Mouse (Mus musculus): Measurements from ENCODE around the gene Sh2d1b2. TPM values are rescaled to one million over a fixed set of nuclear protein-coding genes. Genes with fewer than 3 reads are reported as not detected.
"Not testable (repeated sequence)": the region's sequence is repeated elsewhere in the genome, so short reads cannot be mapped to it uniquely, and the experiment has no call there.

The Sh2d1b2 gene
- total RNA-seq (2015; ENCODE audit: low replicate concordance) (not detected in 2 replicates), total RNA-seq (2017; ENCODE audit: low replicate concordance) (not detected in 2 replicates)

DNA sequence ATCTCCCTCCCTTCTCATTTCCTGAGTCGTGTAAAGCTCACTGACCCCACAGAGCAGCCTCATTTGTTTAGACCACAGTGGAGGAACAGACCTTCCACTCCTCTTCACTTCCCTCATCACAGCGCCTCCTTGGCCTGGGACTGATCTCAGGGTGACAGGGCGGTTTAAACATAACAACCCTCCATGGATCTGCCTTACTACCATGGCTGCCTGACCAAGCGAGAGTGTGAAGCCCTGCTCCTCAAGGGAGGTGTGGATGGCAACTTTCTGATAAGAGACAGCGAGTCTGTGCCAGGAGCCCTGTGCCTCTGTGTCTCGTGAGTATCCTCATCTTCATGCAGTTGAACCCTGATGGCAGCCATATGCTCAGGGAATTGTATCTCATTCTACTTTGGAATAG lies at the start of gene Sh2d1b2:
Sh2d1b2 (plus strand) TSS at position 62 of the 400 bp plus-strand sequence.
- ATAC-seq (replicated peaks; ENCODE audit: low FRiP score, poor library complexity, severe bottlenecking): not testable (repeated sequence)

DNA sequence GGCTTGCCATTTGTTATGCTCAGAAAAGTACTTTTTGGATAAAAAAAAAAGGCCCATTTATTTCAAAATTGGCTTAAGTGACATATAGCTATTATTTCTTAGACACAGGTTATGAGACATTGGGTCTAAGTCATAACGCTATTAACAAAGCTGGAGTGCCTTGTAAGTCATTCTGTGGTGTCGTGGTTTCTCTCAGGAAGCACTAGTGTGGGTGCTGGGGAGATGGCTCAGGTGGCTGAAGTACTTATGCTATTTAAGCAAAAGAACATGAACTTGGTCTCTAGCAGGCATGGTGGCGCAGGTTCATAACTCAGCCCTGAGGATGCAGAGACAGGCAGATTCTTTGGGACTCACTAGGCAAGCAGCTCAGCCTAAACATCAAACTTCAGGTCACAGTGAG lies 47.4 kb upstream of the Sh2d1b2 start:
- ATAC-seq (replicated peaks; ENCODE audit: low FRiP score, poor library complexity, severe bottlenecking): no peak

GRCm38 (mm10) chr1:170186531-170186930 lies 46.0 kb upstream of the Sh2d1b2 start:
- ATAC-seq (replicated peaks; ENCODE audit: low FRiP score, poor library complexity, severe bottlenecking): no peak

DNA sequence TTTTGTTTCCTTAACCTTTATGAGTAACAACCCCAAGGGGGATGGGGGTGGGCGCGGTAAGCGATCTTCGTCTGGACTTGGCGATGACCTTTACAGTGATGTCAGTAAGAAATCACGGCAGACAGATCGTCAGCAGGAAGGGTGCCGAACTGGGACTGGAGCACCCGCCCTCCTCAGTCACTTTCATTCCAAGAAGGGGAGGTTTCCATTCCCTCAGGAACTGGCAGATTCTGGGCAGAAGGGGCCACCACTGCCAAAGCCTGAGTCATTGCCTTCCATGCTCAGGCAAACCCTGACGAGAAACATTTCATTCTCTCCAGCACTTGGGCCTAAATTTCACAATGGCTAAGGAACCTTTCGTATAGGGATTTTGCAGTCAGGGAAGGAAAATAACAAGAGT lies 43.9 kb upstream of the Sh2d1b2 start:
- ATAC-seq (replicated peaks; ENCODE audit: low FRiP score, poor library complexity, severe bottlenecking): no peak

DNA sequence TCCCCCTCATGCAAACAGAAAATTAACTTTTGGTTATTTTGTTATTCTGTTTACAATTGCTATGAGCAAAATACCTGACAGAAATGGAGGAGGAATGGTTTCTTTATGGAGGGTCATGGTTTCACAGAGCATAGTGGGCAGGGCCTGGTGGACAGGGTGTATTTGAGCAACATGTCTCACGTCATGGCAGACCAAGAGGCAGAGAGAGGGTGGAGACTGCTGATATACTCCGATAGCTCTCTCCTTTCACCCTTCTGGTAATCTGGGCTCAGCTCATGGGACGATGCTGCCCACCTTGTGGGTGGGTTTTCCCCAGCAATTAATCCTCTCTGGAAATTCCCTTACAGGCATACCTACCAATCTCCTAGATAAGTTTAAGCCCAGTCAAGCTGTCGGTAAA lies 42.3 kb upstream of the Sh2d1b2 start:
- no peak for ATAC-seq (replicated peaks; ENCODE audit: low FRiP score, poor library complexity, severe bottlenecking)

GRCm38 (mm10) chr1:170191925-170192324 lies 40.6 kb upstream of the Sh2d1b2 start:
- no peak for ATAC-seq (replicated peaks; ENCODE audit: low FRiP score, poor library complexity, severe bottlenecking)

GRCm38 (mm10) chr1:170196211-170196610 lies 36.3 kb upstream of the Sh2d1b2 start:
- ATAC-seq (replicated peaks; ENCODE audit: low FRiP score, poor library complexity, severe bottlenecking): no peak

GRCm38 (mm10) chr1:170200379-170200778 lies 32.2 kb upstream of the Sh2d1b2 start:
- no peak for ATAC-seq (replicated peaks; ENCODE audit: low FRiP score, poor library complexity, severe bottlenecking)

DNA sequence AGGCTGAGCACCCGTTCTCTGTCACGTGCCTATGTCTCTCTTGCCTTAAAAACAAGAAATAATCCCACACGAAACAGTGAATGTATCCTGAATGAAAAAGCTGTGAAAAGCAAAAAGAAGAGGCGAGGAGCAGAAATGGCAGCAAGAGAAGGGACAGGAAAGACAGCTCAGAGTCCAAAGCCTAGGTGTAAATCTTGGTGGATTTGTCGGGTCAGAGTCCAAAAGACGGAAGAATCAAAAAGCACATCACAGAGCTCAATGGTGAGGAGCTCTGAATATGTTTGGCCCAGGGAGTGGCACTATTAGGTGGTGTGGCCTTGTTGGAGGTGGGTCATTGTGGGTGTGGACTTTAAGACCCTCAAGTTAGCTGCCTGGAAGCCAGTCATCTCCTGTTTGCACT lies 26.2 kb upstream of the Sh2d1b2 start:
- no peak for ATAC-seq (replicated peaks; ENCODE audit: low FRiP score, poor library complexity, severe bottlenecking)

GRCm38 (mm10) chr1:170213181-170213879 lies 19.2 kb upstream of the Sh2d1b2 start:
- no peak for ATAC-seq (replicated peaks; ENCODE audit: low FRiP score, poor library complexity, severe bottlenecking)

- ATAC-seq (replicated peaks; ENCODE audit: low FRiP score, poor library complexity, severe bottlenecking): 0 out of 2 replicates have a peak, but pooled peaks have one; percentile 20
Observed at GRCm38 (mm10) chr1:170214383-170214756, 18.2 kb upstream of the Sh2d1b2 start.

GRCm38 (mm10) chr1:170214757-170215522 lies 17.6 kb upstream of the Sh2d1b2 start, which contains the start of gene Uhmk1:
Gene Uhmk1 (minus strand): TSS chr1:170215397.
- peak; percentile 99 for ATAC-seq (replicated peaks; ENCODE audit: low FRiP score, poor library complexity, severe bottlenecking)

DNA sequence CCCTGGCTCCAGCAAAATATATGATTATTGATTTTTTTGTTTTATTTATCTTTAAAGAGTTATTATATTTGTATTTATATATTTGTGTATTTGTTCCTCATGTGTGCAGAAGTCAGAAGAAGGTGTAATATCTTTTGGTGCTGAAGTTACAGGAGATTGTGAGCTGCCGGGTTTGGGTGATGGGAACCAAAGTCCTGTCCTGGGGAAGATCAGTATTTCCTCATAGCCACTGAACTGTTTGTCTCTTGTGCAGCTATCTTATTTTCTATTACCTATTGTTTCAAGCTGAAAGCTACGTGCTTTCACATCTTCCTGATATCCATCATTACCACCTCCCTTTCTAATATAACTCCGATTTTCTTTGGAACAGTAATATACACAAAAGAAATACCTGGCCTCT lies 17.0 kb upstream of the Sh2d1b2 start:
- no peak for ATAC-seq (replicated peaks; ENCODE audit: low FRiP score, poor library complexity, severe bottlenecking)

DNA sequence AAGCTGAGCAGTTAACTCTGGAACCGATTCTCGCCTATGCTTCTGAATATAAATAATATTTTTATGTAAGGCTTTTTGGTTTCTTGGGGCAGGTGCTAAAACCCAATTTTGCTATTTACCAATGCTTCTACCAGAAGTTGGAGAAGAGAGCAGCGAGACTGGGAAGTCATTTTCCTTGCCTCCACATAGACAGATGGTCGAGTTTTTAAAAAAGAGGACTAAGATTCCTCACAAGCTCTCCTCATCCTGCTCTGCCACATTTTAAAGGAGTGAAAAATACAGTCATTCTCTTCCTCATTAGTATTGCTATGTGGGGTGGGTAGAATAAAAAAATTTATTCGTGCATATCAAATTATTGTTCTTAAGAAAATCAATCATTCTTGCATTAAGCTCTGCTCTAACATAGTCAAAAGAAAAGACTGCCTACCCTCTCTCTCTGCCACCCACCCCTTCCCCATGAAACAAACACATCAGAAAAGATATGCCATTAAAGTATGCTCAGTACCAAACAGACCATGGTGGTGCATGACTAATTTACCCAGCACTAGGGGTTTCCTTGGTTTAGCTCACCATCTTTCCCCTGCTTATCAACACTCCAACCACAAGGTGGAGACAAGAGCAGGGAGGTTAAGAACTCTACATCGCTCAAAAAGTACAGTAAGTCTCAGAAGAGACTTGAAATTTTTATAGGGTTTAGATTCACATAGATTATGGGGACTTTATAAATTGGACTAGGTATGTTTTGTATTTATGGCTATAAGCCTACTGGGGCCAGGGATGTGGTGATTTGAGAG lies 14.3 kb upstream of the Sh2d1b2 start:
- no peak for ATAC-seq (replicated peaks; ENCODE audit: low FRiP score, poor library complexity, severe bottlenecking)

DNA sequence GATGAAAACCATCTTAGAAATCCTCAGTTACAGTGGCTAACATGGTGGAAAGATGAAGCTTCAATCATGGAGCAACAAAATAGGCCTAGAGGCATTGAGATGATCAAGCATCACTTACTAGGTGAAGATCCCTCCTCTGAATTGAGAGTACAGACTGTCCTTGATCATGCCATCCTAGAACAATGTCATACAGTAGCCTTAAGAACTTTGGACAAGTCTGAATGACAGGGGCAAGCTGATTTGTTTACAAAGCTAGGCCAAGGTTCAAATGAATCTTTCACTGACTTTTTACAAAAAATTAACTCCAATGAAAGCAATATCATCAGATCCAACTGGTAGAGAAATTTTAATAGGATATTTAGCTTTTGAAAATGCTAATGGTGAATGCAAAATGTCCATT lies 12.2 kb upstream of the Sh2d1b2 start:
- ATAC-seq (replicated peaks; ENCODE audit: low FRiP score, poor library complexity, severe bottlenecking): no peak

DNA sequence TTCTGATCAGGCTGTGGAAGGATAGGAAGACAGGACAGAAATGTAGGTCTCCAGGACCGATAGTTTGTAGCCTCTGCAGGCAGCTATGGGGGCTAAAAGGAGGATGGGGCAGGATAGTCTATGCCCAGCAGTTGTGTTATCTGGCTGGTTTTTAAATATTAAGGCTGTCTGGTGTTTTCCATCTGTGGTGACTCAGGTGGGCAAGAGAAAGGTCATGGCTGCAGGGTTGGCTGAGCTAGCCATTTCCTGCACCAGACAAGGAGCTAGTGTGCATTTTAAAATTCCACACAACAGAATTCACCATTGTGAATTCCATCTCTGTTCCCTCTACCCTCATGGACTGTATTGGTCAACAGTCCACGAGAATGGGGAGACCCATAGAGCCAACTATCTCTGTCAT lies 9.3 kb upstream of the Sh2d1b2 start:
- no peak for ATAC-seq (replicated peaks; ENCODE audit: low FRiP score, poor library complexity, severe bottlenecking)

GRCm38 (mm10) chr1:170245016-170245415 lies 12.5 kb downstream of the Sh2d1b2 start:
- ATAC-seq (replicated peaks; ENCODE audit: low FRiP score, poor library complexity, severe bottlenecking): no peak

DNA sequence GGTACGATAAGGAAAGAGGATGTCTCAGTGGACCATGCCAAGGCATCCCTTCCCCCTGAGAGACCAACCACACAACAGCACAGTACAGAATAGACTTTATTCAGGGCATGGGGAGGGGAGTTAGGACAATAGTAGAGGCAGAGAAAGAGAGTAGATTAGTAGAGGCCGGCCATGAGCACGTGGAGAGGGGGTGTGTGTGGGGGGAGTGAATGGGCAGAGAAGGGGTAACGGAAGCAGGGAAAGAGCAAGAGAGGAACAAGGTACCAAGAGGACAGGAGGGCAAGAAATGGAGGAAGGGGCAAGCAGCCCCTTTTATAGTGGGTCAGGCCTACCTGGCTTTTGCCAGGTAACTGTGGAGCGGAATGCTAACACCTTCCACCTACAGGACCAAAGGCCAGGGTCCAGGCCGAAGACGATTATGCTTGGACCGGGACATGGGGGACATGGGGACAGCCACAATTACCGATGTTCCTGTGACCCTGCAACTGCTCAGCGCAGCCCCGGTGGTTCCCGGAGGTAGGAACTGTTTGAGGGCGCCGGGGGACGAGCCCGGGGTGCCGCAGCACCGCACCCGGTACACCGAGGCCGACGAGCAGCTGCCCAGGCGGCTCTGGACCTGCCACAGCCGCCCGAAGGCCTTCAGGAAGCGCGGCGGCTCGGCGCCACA lies 22.5 kb downstream of the Sh2d1b2 start:
- ATAC-seq (replicated peaks; ENCODE audit: low FRiP score, poor library complexity, severe bottlenecking): no peak

DNA sequence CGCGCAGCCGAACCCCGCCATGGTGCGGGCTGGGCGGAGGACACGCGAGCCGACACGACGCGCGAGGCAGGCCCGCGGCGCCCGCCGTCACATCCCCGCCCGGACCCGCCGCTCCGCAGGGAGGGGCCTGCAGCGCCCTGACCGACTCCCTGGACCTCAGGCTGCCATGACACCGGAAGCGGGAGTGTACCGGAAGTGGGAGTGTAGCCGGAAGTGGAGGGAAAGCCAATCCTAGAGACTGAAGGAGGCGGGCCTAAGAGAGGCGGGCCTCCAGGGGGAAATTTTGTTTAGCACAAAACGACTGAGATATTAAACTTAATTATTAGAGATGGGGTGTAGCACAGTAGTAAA lies 23.0 kb downstream of the Sh2d1b2 start:
- peak; percentile 90 for ATAC-seq (replicated peaks; ENCODE audit: low FRiP score, poor library complexity, severe bottlenecking)

DNA sequence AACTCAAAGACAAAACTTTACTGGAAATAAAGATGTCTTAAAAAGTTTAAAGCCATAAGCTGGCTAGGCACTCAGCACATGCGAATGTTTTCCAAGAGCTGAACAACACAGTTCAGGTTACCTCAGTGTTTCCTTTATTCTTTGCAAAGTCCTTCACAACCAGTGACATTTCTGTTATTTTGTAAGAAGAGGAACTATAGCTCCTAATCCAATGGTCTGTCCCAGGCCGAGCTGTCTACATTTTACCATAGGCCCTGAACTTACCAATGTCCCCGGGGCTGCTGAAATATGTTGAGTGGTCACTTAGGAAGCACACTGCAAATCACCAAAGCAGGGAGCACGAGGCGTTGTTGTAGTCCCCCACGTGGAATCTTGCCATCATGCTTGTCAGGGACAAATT lies 37.7 kb downstream of the Sh2d1b2 start:
- ATAC-seq (replicated peaks; ENCODE audit: low FRiP score, poor library complexity, severe bottlenecking): no peak

Measured in erythroid progenitor cell, adult 5-6 weeks (primary cell).